In the genomic region with DNA sequence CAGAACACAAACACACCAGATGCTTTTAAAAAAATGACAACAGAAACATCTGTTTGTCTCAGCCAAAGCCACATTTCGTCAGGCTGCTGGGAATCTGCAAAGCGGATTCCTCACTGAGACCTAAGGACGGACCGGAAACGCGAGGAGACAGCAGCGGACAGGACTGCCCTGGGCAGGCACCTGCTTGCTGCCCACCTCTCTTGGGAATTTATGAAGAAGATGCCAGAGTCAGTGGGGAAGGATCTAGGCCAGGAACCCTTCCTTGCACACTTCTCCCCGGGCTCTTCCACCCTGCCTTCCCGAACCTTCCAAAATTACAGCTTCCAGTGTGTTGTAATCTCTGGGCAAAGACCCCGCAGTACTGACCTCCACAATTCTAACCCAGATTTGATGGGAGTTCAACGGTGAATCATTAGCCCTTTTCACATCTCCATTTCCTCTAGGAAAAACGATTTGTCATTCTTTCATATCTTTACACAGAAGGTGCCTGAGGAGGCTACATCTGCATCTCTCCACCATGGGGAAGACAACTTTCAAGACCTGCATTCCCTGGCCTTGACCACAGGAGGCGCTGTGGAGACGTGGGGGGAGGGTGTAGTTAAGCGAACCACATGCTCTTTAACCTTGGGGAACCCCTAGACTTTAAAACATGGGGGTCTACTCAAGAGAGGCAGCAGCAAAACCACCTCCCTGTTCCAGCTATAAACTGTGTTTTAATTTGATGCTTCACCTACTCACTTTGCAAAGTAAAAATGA, we compare ENCODE assay signal across 16 mouse cellular contexts. TPM values are rescaled to one million over a fixed set of nuclear protein-coding genes. Genes with fewer than 3 reads are reported as not detected.
A peak's percentile ranks its signal among the peaks of the same experiment; 100 is the strongest.
DNase-seq lines count a peak whose midpoint lies in the region; ATAC-seq and TF ChIP-seq lines count a peak whose summit lies in the region.
"Had no signal": no experiment of that assay in that cellular context is flagged by ENCODE, and none has a peak within 500 bp of the region (broad histone marks: within the 10 kb centered on the region; RNA-seq: fewer than 3 reads in every experiment).

No protein-coding gene starts in this region.

- TF ChIP-seq EP300 in liver, embryonic 14.5 days (IDR thresholded peaks at IDR 0.05; ENCODE audit: low read depth), result no peak

- H3K36me3 ChIP-seq in heart, embryonic 11.5 days (ENCODE audit: control insufficient read depth, insufficient read depth, low read length), result no peaks in the 10 kb centered on the region
- H3K36me3 ChIP-seq in liver, embryonic 14.5 days (replicated peaks; ENCODE audit: control insufficient read depth, insufficient read depth, low read depth), result no peaks in the 10 kb centered on the region
- no peaks in the 10 kb centered on the region for H3K36me3 ChIP-seq in liver, embryonic 12.5 days
- H3K36me3 ChIP-seq: embryonic facial prominence, embryonic 15.5 days; midbrain, embryonic 12.5 days had no signal

- peaks cover 7% of the 10 kb centered on the region for H3K4me1 ChIP-seq in heart, embryonic 11.5 days (ENCODE audit: control insufficient read depth, insufficient read depth, low read length)
- H3K4me1 ChIP-seq in liver, embryonic 14.5 days (replicated peaks; ENCODE audit: control insufficient read depth in 2 of 2, insufficient read depth in 2 of 2, low read length in 1 of 2), result no peaks in the 10 kb centered on the region; a peak in 1 of 4 replicates
- 0 out of 2 replicates have a peak, but pooled peaks cover 2% of the 10 kb centered on the region for H3K4me1 ChIP-seq in liver, embryonic 12.5 days

- H3K9ac ChIP-seq in heart, embryonic 11.5 days (ENCODE audit: low read depth, low read length), result no peak overlapping the region
- H3K9ac ChIP-seq in liver, embryonic 14.5 days (replicated peaks), result no peak overlapping the region
- no peak overlapping the region for H3K9ac ChIP-seq in liver, embryonic 12.5 days
- H3K9ac ChIP-seq: embryonic facial prominence, embryonic 15.5 days; lung, embryonic 15.5 days; midbrain, embryonic 12.5 days had no signal

- H3K27me3 ChIP-seq in heart, embryonic 11.5 days (ENCODE audit: control insufficient read depth, insufficient read depth, low read length), result no peaks in the 10 kb centered on the region
- peaks cover 13% of the 10 kb centered on the region for H3K27me3 ChIP-seq in liver, embryonic 14.5 days (ENCODE audit: control insufficient read depth, insufficient read depth, low read length)
- H3K27me3 ChIP-seq in liver, embryonic 12.5 days (replicated peaks), result peaks cover 19% of the 10 kb centered on the region
- H3K27me3 ChIP-seq: embryonic facial prominence, embryonic 15.5 days; lung, embryonic 15.5 days had no signal

- no peak for ATAC-seq in heart, embryonic 11.5 days (replicated peaks; ENCODE audit: insufficient number of reproducible peaks, low FRiP score, low TSS enrichment)
- no peak for ATAC-seq in liver, embryonic 14.5 days (ENCODE audit: insufficient read depth)
- ATAC-seq in liver, embryonic 12.5 days, result no peak
- ATAC-seq: forebrain, embryonic 16.5 days had no signal

- TF ChIP-seq CTCF in liver, embryonic 14.5 days (IDR thresholded peaks at IDR 0.05; ENCODE audit: low read depth), result peak; percentile 60; the same call in 1 of the 2 replicates

- no peak overlapping the region for H3K4me2 ChIP-seq in heart, embryonic 11.5 days
- no peak overlapping the region for H3K4me2 ChIP-seq in liver, embryonic 14.5 days (ENCODE audit: low read depth)
- no peak overlapping the region for H3K4me2 ChIP-seq in liver, embryonic 12.5 days
- H3K4me2 ChIP-seq: embryonic facial prominence, embryonic 15.5 days; lung, embryonic 15.5 days; midbrain, embryonic 12.5 days had no signal

- no peak overlapping the region for H3K27ac ChIP-seq in heart, embryonic 11.5 days (ENCODE audit: low read depth, low read length)
- H3K27ac ChIP-seq in liver, embryonic 14.5 days, result no peak overlapping the region
- no peak overlapping the region for H3K27ac ChIP-seq in liver, embryonic 12.5 days
- H3K27ac ChIP-seq: embryonic facial prominence, embryonic 15.5 days; lung, embryonic 15.5 days; midbrain, embryonic 12.5 days had no signal

- peak; percentile 49 to 58 for DNase-seq in heart, adult 18-20 months
- DNase-seq in liver, embryonic 14.5 days (ENCODE audit: low read depth in 3 of 3, low spot score in 3 of 3), result no peak
- DNase-seq in ES-CJ7 (ENCODE audit: low read depth, low spot score), result peak; percentile 60
- peak; percentile 6 for DNase-seq in c-Kit-positive CD71-positive TER-119-positive erythroid progenitor cells, embryonic 14.5 days (ENCODE audit: low spot score)
- DNase-seq in cerebellum, adult 11-12 months, result no peak
- no peak for DNase-seq in layer of hippocampus, adult 8-10 months (ENCODE audit: low spot score in 2 of 2)
- DNase-seq: cerebellum, postnatal 25 days; kidney, adult 8-10 months; left cerebral cortex, postnatal 4 days had no signal

- WGBS in heart, embryonic 11.5 days (ENCODE audit: insufficient replicate concordance), result 76% methylated on average over 15 of the region's 15 CpGs
- 61% methylated on average over 15 of the region's 15 CpGs for WGBS in liver, embryonic 14.5 days (ENCODE audit: insufficient replicate concordance)
- WGBS in liver, embryonic 12.5 days (ENCODE audit: insufficient replicate concordance), result 66% methylated on average over 15 of the region's 15 CpGs

- no peak overlapping the region for H3K4me3 ChIP-seq in heart, embryonic 11.5 days (ENCODE audit: low read depth, low read length)
- no peak overlapping the region for H3K4me3 ChIP-seq in liver, embryonic 14.5 days (ENCODE audit: insufficient read depth in 1 of 2, low read depth in 2 of 2, low read length in 2 of 2)
- no peak overlapping the region for H3K4me3 ChIP-seq in liver, embryonic 12.5 days
- H3K4me3 ChIP-seq: embryonic facial prominence, embryonic 15.5 days; lung, embryonic 15.5 days; midbrain, embryonic 12.5 days had no signal

- H3K9me3 ChIP-seq in heart, embryonic 11.5 days (replicated peaks; ENCODE audit: control insufficient read depth, low read length), result no peaks in the 10 kb centered on the region
- H3K9me3 ChIP-seq in liver, embryonic 14.5 days (ENCODE audit: control insufficient read depth, low read length), result no peaks in the 10 kb centered on the region
- no peaks in the 10 kb centered on the region for H3K9me3 ChIP-seq in liver, embryonic 12.5 days (replicated peaks)
- H3K9me3 ChIP-seq: embryonic facial prominence, embryonic 15.5 days; lung, embryonic 15.5 days; midbrain, embryonic 12.5 days had no signal

RNA-seq across cellular contexts. Expression of gene Tgfb2, which starts 7.0 kb away (rescaled TPM):
- total RNA-seq in heart, adult 18-20 months (2021), result 1 to 10 TPM; 3.9 to 5.3 TPM
- 56.5 and 61.4 TPM in 2 replicates for polyA plus RNA-seq in heart, embryonic 11.5 days (2014; fragmentation: Nextera tagmentation; extraction: Ambion mirVana)
- 0.11 and 0.21 TPM in 2 replicates for polyA plus RNA-seq in liver, embryonic 14.5 days (2012; rRNA removed)
- polyA plus RNA-seq in liver, embryonic 14.5 days (2014; fragmentation: Nextera tagmentation; extraction: Ambion mirVana), result 0.66 and 1.3 TPM in 2 replicates
- polyA plus RNA-seq in liver, embryonic 12.5 days (2016; fragmentation: Nextera tagmentation; extraction: Ambion mirVana), result 4.1 and 6.7 TPM in 2 replicates
- total RNA-seq in layer of hippocampus, adult 8-10 months (2022), result 10 to 100 TPM; 23.8 to 32.4 (median 26.5) TPM
- total RNA-seq: granulocyte monocyte progenitor cell, adult 5-6 weeks had no signal

RNA-seq across cellular contexts. Expression of gene Rrp15, which starts 50.4 kb away (rescaled TPM):
- total RNA-seq in heart, adult 18-20 months (2021), result 10 to 100 TPM in 1 of 2 experiments, 1 to 10 TPM in 1; 9.6 to 11.0 TPM
- polyA plus RNA-seq in heart, embryonic 11.5 days (2014; fragmentation: Nextera tagmentation; extraction: Ambion mirVana), result 45.6 and 49.5 TPM in 2 replicates
- polyA plus RNA-seq in liver, embryonic 14.5 days (2012; rRNA removed), result 9.0 and 21.7 TPM in 2 replicates
- polyA plus RNA-seq in liver, embryonic 14.5 days (2014; fragmentation: Nextera tagmentation; extraction: Ambion mirVana), result 29.1 and 33.3 TPM in 2 replicates
- 63.0 and 68.5 TPM in 2 replicates for polyA plus RNA-seq in liver, embryonic 12.5 days (2016; fragmentation: Nextera tagmentation; extraction: Ambion mirVana)
- total RNA-seq in layer of hippocampus, adult 8-10 months (2022), result 10 to 100 TPM; 11.0 to 20.0 (median 15.5) TPM

Comparison
In these comparisons a context has a peak if more than half of its experiments do, and no peak if none do; other contexts are left out.
1. DNase-seq: peak in heart, adult 18-20 months (2 of 2), ES-CJ7 (single experiment) and c-Kit-positive CD71-positive TER-119-positive erythroid progenitor cells, embryonic 14.5 days (single experiment); none in liver, embryonic 14.5 days (0 of 3), cerebellum, adult 11-12 months (single experiment) and layer of hippocampus, adult 8-10 months (0 of 2).